Mouse (Mus musculus): ENCODE data around the gene Abcg4. TPM values are rescaled to one million over a fixed set of nuclear protein-coding genes. Genes with fewer than 3 reads are reported as not detected.

Gene Abcg4
- total RNA-seq, 2 experiments from 2014 or later = 56.0 to 63.2 TPM

DNA sequence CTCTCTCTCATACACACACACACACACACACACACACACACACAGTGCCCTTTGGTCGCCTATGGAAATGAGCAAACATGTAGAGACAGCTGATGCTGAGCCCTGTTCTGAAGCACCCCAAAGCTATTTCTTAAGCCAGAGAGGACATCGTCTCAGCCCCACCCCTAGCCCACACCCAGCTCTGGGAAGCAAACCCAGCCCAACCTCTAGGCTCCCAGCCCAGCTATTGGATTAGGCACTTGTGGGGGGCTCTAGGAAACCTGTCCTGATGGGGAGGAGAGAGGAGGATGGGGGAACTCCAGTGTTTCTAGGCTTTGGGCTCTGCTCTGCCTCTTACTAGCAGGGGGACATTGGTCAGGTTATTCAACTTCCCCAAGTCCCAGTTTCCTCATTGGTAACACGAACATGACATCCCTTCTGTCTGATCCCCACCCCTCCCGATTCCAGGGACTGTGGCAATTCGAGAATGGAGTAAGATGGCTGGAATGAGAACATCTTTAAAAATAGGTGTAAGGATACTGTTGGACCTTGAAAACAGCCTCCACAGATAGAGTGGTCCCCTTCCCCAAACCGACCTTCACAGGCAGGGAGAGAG is 2.1 kb downstream of the Abcg4 start:
- DNase-seq (ENCODE audit: low spot score in 2 of 2) = no peak

DNA sequence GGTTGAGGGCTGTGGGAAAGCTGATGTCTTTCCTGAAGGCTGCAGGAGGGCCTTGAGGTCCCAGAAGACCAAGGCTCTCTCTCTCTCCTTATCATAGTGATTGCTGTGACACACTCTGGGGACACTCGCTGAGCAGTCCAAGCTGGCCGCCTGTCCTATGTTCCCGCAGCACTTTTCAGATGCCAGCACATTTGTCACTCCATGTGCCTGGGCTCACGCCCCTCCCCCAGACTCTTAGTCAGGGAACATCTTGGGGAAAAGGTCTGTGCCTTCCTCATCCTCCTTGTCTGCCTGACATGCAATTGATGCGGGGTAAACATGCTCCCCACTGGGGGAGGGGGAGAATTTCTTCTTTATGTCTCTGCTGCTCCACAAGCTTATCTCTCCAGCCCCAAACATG is 5.2 kb downstream of the Abcg4 start:
- DNase-seq (ENCODE audit: low spot score in 2 of 2) = no peak

DNA sequence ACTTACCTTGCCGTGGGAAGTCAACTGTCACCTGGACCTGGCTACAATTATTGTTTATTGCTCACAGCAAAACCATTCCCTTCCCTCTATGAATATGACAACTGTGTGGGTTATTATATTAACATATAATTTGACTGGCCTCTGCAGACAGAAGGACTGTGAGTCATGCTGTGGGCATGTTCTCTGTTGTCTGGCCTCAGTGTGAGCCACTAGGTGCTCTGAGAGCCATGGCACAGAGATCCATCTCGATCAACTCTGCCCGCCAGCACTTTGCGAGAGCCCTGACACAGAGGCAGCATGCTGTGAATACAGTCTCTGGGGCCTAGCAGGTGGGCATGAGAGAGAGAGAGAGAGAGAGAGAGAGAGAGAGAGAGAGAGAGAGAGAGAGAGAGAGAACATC is 18.4 kb downstream of the Abcg4 start:
- DNase-seq (ENCODE audit: low spot score in 2 of 2) = no peak

DNA sequence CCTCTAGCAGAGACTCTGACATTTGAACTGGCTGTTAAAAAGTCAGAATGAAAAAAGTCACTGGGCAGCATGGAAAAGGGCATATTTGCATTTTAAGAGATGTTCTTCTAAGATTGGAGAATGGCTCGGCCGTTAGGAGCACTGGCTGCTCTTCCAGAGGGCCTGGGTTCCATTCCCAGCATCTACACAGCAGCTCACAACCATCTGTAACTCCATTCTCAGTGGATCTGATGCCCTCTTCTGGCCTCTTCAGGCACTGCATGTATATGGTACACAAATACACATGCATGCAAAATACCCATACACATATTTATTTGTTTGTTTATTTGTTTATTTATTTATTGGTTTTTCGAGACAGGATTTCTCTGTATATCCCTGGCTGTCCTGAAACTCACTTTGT is 19.3 kb downstream of the Abcg4 start:
- no peak for DNase-seq (ENCODE audit: low spot score in 2 of 2)

DNA sequence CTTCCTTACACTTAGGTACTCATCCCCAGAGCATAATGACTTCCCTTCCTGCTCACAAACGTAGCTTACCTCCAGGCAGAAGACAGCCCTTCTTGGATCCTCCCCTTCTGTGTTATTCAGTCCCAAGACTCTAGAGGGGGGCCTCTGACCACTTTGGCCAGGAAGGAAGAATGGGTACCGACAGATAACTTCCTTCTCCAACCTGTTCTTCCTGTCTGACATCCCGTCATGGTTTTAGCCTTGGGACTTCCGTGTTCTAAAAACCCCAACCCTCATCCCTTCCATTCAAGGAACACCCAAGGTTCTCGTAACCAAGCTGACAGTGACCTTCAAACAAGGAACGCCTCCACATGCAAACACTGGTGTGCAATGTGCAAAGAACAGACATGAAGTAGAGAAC is 20.0 kb downstream of the Abcg4 start, which contains the start of gene Nlrx1:
TSS of gene Nlrx1 (minus strand) at position 168 of the 400 bp plus-strand sequence.
- DNase-seq (ENCODE audit: low spot score in 2 of 2) = no peak

DNA sequence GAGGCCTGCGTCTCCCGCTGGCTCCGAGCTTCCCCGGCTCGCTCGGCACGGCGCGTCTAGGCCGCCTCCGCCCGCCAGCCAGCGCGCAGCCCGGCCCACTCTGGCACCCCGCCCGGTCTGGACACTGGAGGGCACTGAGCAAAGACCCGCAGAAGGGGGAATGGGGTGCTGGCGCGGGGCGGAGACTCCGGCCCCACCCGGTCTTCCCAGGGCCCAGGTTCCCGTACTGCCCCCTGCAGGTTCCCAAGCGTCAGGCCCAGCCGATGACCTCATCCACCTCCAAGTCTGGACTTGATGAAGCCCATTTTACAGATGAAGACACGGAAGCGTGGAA is 20.4 kb downstream of the Abcg4 start:
- peak; percentile 81 for DNase-seq (ENCODE audit: low spot score in 2 of 2)

DNA sequence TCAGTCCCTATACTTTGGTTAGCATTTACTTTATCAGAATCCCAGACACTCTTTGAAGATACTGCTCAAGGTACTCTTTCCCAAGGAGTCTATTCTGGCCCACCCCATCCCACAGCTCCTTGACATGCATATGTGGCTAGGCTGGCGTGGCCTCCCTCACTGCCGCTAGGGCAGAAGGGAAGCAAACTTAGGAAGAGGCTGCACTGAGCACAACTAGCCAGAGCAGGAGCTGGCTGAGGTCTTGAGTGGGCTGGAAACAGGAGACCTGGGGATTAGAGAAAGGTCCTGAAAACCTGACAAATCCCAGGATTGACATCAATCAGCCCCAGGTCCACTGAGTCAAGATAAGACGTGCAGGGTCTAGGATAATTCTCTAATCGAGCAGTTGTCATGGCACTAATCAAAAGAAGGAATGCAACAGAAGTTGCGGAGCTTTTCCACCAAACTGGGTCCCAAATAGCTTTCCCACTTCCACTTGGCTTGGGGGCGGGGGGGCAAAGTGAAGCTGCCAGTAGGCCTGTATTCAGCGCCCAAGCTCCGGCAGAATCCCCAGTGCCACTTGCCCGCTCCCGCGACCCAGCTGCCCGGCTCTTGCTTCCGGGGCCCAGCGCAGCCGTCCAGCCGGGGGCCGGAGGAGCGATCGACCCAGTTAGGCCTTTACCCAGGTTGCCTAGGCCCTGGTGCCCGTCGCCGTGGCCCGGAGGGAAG is 20.9 kb downstream of the Abcg4 start:
- no peak for DNase-seq (ENCODE audit: low spot score in 2 of 2)

DNA sequence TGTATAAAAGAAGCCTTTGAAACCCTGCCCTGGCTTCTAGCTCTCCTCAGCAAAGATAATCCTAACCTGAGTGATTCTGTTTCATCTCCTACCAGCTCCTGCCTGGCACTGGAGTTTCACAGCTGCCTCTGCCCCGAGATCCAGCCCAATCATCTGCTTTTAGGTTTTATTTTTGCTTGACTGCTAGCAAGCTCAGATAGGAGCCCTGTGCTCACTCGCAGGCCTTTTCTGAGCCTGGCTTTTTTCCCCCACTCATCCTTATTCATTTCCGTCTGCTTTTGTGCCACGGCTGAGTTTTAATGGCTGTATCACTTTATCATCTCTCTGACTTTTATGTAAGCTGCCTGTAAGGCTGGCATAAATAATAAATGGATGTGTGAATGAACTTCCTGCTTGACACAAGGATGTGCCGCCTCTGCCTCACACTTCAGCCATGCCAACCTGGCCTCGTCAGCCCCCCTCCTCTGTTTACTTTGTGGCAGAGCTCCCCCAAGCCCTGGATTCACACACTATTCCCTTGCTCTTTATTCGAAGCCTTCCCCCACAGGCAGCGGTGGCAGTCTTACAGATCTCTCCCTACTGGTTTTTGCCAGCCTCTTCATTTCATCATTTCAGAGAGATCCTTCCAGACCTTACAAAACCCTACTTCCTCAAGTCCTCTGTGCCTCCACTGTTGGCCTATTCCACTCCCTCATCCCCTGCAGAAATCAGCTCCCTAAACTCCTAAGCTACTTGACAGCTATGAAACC is 21.8 kb downstream of the Abcg4 start:
- peak; percentile 35 to 49 for DNase-seq (ENCODE audit: low spot score in 2 of 2)

DNA sequence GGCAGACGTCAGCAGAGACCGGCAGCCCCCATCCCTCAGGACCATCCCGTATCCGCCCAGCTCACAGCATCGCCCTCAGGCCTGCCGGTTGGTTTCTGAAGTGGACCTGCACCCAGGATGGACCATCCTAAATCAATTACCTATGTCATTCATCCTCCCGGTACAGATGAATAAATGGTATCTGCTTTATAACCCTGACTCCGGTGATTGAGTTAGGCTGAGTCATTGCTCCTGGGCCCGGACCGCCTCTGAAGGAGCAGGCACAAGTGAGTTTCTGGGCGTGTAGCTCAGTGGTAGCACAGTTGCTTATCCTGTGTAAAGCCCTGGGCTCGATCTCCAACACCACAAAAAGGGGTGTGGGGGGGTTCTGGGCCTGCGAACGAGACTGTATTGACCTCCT is 27.0 kb downstream of the Abcg4 start:
- DNase-seq (ENCODE audit: low spot score in 2 of 2) = no peak

DNA sequence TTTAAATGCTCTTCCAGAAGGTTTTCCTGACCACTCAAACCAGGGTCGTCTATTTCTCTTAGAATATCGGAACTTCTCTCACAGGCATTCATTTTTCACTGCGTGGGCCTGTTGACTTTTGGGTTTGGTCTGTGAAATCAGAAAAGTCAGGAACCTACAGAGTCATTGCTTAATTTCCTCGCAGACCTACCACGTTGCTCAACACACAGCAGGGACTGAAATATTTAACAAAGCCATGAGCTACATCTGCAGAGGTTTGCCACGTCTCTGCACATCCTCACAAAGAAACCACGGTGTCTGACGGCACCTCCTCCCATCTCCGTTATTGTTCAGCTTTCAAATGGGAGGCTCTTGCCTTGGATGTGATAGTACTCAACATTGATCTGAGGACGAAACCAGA is 29.4 kb downstream of the Abcg4 start:
- DNase-seq (ENCODE audit: low spot score in 2 of 2) = no peak

DNA sequence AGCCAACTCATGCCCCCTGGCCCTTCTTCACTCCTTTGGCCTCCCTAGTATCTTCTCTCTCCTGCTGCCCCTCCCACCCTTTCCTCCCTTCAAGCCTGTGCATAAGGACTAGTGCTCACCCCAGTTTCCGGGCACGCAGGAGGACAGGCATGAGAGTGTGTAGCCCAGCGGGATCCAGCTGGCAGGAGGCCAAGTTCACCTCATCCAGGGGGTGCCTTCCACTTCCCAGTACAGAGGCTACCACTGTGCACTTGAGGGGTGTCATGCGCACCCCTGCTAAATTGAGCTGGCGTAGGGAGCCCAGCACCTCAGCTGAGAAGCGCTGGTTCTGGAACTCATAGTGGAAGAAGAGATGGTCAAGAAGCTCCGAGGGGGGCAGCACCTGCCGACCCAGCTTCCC is 32.2 kb downstream of the Abcg4 start:
- DNase-seq (ENCODE audit: low spot score in 2 of 2) = no peak

DNA sequence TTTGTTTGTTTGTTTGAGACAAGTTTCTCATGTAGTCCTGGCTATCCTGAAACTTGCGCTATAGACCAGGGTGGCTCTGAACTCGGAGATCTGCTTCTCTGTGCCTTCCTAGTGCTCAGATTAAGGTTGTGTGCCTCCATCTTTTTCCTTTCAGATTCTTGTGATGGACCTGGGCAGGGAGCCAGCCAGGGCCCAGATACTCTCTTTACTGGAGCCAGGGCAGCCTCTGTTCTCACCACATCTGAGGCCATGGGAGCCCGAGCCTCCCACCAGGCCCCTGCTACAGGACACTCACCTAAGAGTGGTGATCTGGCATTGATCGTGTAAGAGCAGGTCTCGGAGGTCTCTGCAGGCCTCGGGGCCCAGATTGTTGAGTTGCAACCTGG is 33.3 kb downstream of the Abcg4 start:
- DNase-seq (ENCODE audit: low spot score in 2 of 2) = no peak

DNA sequence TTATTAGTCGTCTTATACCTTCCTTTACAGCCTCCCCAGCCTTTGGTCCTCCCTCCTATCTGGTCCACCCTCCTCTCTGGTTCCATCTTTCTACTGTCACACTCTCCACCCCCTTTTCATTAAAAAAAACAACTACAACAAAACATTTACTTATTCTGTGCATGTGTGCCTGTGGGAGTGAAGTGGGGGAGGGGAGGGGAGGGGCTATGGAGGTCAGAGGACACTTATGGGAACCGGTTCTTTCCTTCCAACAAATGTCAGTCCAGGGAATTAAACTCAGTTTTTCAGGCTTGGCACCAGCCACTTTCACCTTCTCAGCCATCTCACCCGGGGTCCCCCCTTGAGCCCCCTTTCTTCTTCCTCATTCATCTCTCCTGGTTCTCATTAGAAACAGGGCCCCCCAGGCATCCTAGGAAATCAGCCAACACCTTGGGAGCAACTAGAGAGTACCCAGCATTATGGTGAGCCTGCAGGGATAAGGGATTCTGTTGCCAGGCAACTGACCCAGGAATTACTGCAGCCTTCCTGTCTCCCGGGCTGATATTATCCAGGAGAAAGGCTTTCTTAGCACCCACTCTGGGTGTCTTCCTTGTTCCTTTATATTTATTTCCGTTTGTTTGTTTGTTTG is 33.8 kb downstream of the Abcg4 start:
- DNase-seq (ENCODE audit: low spot score in 2 of 2) = no peak

DNA sequence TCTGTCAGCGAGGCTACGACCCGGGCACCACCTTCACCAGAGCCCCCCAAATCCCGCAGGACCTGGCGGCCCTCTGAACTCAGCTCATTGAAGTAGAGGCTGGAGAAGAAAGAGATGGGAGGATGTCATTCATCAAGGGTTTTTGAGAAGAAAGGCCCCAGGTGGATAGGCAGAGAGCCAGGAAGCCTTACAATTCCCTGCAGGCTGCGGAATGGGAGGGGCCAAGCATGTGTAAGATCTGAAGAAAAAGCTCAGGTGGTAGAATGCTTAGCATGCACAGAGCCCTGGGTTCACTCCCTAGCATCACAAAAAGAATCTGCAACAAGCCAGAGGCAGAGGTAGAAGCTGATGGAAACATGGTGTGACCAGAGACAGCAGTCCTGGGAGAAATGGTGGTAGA is 35.0 kb downstream of the Abcg4 start:
- DNase-seq (ENCODE audit: low spot score in 2 of 2) = no peak

DNA sequence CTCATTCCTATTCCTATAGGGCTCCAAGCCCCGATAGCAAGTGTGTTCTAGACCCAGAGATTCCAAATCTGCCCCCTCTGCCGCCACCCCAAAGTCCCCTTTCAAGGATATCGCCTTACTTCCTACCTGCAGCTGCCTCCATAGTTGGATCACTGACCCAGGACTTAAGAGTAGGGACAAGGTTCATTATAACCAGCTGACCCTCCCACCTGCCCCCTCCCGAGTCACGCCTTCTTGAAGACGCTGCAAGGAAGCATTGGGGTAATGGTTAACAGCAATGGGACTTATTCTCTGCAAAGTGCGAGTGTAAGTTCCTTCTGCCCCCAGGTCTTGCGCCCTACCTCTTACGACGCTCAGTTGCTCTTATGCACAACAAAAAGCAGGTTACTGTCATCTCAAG is 37.1 kb downstream of the Abcg4 start, which contains the start of gene Pdzd3:
TSS of gene Pdzd3 (minus strand) at position 158 of the 400 bp plus-strand sequence.
- no peak for DNase-seq (ENCODE audit: low spot score in 2 of 2)

DNA sequence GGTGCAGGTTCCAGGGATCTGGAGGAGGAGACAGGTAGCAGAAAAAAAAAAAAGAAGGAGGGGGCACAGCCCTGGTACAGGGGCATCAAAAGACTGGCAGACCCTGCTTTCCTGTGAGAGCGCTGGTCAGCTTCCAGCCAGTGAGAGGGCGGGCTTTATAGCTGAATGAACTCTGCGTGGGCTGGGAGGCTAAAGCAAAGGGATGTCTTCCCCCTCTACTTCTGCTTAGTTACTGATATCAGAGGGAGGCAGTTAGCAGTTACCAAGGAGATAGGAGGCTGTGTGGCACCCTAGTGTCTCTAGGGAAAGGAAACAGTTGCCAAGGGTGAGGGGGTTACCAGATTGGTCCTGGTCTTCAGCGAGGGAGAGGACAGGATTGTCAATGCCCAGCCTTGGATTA is 38.0 kb downstream of the Abcg4 start:
- no peak for DNase-seq (ENCODE audit: low spot score in 2 of 2)

DNA sequence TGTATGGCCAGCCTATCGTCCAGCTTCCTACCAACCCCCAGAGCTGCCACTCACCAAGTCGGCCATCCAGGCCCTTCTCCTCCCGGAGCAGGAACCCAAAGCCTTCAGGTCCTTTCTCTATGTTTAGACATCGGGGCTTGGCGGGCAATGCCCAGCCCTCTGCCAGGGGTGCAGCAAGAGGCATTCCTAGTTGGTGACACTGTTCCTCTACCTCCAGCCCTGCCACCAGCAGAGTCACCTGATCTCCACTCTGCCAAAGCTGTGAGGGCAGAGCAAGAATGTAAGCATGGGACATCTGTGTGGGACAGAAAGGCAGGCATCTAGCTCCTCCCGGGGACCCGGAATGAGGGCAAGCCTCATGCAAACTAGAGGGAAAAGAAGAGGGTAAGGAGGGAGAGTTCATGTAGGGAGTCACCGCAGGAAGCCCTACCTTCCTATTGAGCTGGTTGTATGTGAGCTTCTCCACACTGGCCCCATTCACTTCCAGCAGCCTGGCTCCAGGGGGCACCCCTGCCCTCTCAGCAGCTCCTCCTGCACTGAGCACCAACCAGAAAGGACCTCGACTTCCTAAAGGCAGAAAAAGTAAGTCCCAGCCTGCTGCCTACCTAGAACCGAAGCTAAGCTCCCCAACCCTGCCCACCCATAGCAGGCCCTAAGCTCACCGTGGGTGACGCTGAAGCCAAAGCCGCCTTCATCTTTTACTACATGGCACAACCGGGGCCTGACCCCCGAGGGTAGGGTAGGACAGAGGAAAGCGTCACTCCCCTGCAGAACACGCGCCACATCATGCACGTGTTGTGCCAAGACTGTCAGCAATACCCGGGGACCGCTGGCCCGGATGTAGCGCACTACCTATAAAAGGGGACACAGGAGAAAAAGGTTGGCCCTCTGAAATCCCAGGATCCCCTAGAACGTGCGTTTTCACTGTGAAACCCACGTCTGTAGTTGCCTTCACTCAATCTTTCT is 39.0 kb downstream of the Abcg4 start:
- DNase-seq (ENCODE audit: low spot score in 2 of 2) = peak; percentile 60 to 72

DNA sequence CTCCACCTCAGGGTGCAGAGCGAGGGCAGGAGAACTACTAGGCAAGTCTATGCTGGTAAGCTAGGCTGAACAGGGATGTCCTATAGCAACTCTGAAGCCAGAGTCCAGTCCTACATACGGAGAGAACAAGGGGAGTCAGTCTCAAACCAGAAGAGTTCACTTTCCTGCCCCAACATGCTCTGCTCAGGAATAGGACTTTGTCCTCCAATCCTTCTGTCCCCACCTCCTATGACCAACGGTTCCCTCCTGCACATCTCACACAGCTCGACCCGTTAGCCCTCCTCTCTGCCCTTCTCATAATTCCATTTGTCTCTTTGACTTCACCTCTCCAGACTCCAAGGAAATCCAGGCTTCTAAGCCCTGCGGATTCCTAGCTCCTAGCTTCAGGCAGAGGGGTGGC is 40.5 kb downstream of the Abcg4 start:
- DNase-seq (ENCODE audit: low spot score in 2 of 2) = no peak

DNA sequence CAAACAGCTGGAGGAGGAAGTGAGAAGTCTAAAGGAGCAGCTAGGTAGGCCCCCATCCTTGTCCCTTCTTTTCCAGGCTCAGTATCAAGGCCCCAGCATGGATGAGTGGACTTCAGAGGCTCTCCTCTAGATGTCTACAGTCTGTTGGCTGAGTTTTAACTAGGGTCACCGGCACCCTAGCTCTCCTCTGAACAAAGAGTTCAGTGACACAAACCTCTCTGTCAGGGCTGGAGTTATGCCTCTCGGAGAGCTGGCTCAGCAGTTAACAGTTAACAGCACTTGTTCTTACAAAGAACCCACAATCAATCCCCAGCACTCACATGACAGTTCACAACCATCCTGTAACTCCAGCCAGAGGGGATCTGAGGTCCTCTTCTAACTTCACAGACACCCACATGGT is 44.8 kb downstream of the Abcg4 start:
- no peak for DNase-seq (ENCODE audit: low spot score in 2 of 2)

DNA sequence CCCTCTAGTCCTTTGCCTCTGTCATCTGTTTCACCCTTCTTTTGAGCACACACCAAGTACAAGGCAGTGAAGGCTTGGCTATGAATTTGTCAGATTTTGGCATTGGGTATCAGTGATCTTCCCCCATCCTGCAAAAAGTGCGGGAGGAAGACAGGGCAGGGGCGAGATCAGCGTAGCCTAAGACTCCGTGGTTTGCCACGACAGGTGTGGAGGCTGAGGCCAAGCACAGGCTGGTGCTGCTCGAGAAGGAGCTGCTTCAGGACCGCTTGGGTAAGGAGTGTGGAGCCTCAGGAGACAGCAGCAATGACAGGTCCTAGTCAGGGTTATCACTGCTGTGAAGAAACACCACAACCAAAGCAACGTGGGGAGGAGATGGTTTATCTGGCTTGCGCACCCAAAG is 47.0 kb downstream of the Abcg4 start:
- DNase-seq (ENCODE audit: low spot score in 2 of 2) = no peak

DNA sequence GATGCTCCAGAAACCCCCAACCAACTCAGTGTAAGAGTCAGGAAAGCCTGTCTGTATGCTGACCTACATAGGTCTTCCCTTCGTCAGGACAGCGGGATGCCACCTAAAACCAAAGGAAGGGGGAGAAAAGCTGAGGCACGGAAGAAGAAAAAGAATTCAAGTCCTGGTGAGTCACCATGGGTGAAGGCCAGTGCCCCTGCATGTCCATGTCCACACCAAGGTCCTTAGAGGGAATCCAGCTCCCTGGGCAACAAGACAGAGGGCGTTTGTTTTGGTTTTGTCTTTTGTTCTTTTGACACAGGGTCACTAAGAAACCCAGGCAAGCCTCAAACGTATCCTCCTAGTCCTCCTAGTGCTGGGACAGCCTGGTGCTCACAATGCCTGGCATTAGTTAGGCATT is 47.5 kb downstream of the Abcg4 start:
- no peak for DNase-seq (ENCODE audit: low spot score in 2 of 2)

Data from left cerebral cortex, adult 18-20 months (tissue).